Mouse (Mus musculus): ENCODE results near the gene Epb41l5.

GRCm38 (mm10) chr1:119630428-119630827, 18.4 kb downstream of the Epb41l5 start:
- TF ChIP-seq CTCF (IDR thresholded peaks at IDR 0.05; ENCODE audit: extremely low read depth, insufficient read depth, low read length): no peak
- no peak for TF ChIP-seq POLR2A (IDR thresholded peaks at IDR 0.05; ENCODE audit: extremely low read depth, insufficient read depth, low read length)

All from cortical plate, adult 2 months (tissue).